Mouse (Mus musculus) lung, postnatal 10 days (tissue): ENCODE results near the gene Numbl.

Source experiments
- DNase-seq: peaks from one replicate; pipeline ENCODE4 v3.0.0; 2021

Numbl gene

DNA sequence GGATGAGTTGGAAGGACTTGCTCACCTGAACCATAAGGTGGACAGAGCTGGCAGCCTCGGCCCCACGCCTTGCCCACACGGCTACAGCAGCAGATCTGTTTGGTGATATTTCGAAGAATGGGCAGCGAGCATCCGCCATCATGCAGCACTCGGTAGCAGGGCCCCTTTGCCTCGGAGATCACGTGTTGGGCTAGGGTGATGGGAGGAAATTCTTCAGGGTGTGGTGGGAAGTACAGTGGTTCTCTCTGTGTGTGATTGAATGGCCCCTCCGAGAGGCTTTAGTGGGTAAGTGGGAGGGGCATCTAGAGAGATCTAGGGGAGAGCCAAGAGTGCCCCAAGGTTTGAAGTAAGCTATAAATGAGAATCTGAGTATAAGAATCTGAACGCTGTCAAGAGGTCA lies 69.9 kb downstream of the Numbl start:
- DNase-seq = no peak

DNA sequence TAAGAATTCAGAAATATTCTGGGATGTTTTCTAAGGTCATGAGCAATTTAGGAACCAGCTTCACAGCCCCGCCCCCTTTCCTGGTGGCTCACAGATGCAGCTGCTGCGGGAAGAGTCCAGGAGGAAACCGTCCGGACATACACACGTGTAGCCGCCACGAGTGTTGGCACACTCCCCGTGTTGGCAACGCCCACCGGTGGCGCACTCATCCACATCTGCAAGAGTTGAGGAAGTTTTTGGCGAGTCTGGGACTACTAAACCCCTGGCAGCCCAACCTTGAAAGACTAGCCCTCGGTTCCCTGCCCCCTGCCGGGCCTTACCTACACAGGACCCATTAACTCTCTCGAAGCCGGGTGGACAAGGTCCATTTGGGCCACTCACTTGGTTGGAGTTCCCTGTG lies 70.4 kb downstream of the Numbl start:
- DNase-seq = peak; percentile 56

DNA sequence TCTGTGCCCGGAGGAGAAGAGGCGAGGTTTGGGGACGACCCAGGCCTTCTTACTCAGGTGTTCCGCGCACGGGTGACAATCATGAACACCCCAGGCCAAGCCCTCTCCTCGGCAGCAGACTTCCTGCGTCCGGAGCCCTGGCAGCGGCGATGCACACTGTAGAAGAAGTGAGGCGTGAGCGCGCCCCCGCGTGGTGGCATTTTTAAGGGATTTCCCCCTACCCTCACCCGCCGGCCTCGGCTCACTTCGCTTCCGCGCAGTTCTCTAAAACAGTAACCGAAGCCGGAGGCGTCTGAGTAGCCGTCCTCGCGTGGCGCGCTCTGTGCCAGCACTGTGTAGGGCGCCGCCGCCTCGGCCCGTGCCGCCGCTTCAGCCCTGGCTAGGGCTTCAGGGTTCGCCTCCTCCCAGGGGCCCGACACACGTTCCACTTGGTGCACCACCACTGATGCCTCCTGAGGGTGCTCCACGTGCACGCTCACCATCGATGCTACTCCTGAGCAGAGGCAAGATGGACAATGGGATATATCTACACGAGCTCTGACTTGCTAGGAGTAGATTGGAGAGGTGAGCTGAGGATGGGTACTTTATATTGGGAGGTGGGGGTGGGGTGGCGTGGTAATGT lies 71.2 kb downstream of the Numbl start:
- DNase-seq = peak; percentile 93

DNA sequence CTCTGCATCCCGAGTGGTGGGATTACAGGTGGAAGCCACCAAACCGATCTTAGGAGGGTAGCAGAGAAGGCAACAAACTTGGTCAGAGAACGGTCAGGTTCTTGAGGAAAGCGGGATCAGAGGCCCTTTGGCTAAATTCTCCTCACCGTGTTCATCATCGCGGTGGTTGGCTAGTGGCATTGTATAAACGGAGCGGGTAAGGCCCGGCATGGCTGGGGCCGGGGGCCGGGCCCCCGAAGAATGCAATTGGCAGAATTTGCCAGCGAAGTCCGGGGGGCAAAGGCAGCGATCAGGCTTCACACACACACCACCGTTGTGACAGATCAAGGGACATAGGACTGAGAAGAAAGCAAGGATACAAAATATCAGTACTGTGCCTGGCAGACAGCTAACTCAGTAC lies 71.7 kb downstream of the Numbl start:
- no peak for DNase-seq

- DNase-seq = peak; percentile 99
Observed at GRCm38 (mm10) chr7:27330709-27331540, 72.7 kb downstream of the Numbl start.

DNA sequence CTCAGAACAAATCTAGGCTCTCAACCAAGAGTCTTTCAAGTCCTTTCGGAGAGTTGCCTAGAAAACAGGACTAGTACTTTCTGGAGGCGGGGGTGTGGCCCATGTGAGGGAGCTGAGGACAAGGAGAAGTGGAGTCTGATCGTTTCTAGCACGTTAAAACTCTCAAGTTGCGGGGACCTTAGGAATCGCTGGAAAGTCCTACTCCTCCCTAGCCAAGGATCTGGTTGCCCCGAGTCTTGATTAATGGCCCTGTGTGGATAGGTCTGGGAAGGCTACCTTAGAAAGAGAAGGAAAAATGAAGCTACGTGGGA lies 73.3 kb downstream of the Numbl start:
- peak; percentile 81 for DNase-seq
